Mouse (Mus musculus): Measurements from ENCODE around the gene Pabpn1. TPM values are rescaled to one million over a fixed set of nuclear protein-coding genes. Genes with fewer than 3 reads are reported as not detected.

Gene Pabpn1
- polyA plus RNA-seq, 1 experiment from 2014 or later = 183 TPM

Other genes starting within 250 kb of the Pabpn1 start
- 105 TPM in 2 replicates for gene 1700123O20Rik, start 206.3 kb upstream of the Pabpn1 start, polyA plus RNA-seq (2016; fragmentation: Nextera tagmentation; extraction: Ambion mirVana)
- gene Acin1, start 205.6 kb upstream of the Pabpn1 start, polyA plus RNA-seq (2016; fragmentation: Nextera tagmentation; extraction: Ambion mirVana) = 148 and 175 TPM in 2 replicates
- 0.16 and 0.23 TPM in 2 replicates for gene Gm29776, start 193.7 kb upstream of the Pabpn1 start, polyA plus RNA-seq (2016; fragmentation: Nextera tagmentation; extraction: Ambion mirVana)
- not detected in 2 replicates for gene Cebpe, start 180.3 kb upstream of the Pabpn1 start, polyA plus RNA-seq (2016; fragmentation: Nextera tagmentation; extraction: Ambion mirVana)
- 0.56 and 1.1 TPM in 2 replicates for gene Slc7a8, start 110.6 kb upstream of the Pabpn1 start, polyA plus RNA-seq (2016; fragmentation: Nextera tagmentation; extraction: Ambion mirVana)
- gene Rnf212b, start 78.4 kb upstream of the Pabpn1 start, polyA plus RNA-seq (2016; fragmentation: Nextera tagmentation; extraction: Ambion mirVana) = not detected in 2 replicates
- 14.2 and 15.9 TPM in 2 replicates for gene Homez, start 21.5 kb upstream of the Pabpn1 start, polyA plus RNA-seq (2016; fragmentation: Nextera tagmentation; extraction: Ambion mirVana)
- gene Ppp1r3e, start 14.9 kb upstream of the Pabpn1 start, polyA plus RNA-seq (2016; fragmentation: Nextera tagmentation; extraction: Ambion mirVana) = 0.74 TPM in 1 of 2 replicates, not detected in the other
- gene Bcl2l2, start 9.1 kb upstream of the Pabpn1 start, polyA plus RNA-seq (2016; fragmentation: Nextera tagmentation; extraction: Ambion mirVana) = 2.4 and 3.3 TPM in 2 replicates
- gene Gm20521, start 9.1 kb upstream of the Pabpn1 start, polyA plus RNA-seq (2016; fragmentation: Nextera tagmentation; extraction: Ambion mirVana) = not detected in 2 replicates
- 98.2 and 102 TPM in 2 replicates for gene Slc22a17, start 20.6 kb downstream of the Pabpn1 start, polyA plus RNA-seq (2016; fragmentation: Nextera tagmentation; extraction: Ambion mirVana)
- gene Efs, start 33.6 kb downstream of the Pabpn1 start, polyA plus RNA-seq (2016; fragmentation: Nextera tagmentation; extraction: Ambion mirVana) = 44.5 and 52.7 TPM in 2 replicates
- not detected in 2 replicates for gene Il25, start 40.2 kb downstream of the Pabpn1 start, polyA plus RNA-seq (2016; fragmentation: Nextera tagmentation; extraction: Ambion mirVana)
- gene Cmtm5, start 43.8 kb downstream of the Pabpn1 start, polyA plus RNA-seq (2016; fragmentation: Nextera tagmentation; extraction: Ambion mirVana) = 5.5 and 8.4 TPM in 2 replicates
- gene Myh6, start 74.4 kb downstream of the Pabpn1 start, polyA plus RNA-seq (2016; fragmentation: Nextera tagmentation; extraction: Ambion mirVana) = 1.8 and 3.3 TPM in 2 replicates
- not detected in 2 replicates for gene Gm17428, start 84.4 kb downstream of the Pabpn1 start, polyA plus RNA-seq (2016; fragmentation: Nextera tagmentation; extraction: Ambion mirVana)
- gene Myh7, start 102.1 kb downstream of the Pabpn1 start, polyA plus RNA-seq (2016; fragmentation: Nextera tagmentation; extraction: Ambion mirVana) = 9.3 and 10.5 TPM in 2 replicates
- 84.3 and 85.3 TPM in 2 replicates for gene Ngdn, start 123.0 kb downstream of the Pabpn1 start, polyA plus RNA-seq (2016; fragmentation: Nextera tagmentation; extraction: Ambion mirVana)
- gene Zfhx2, start 199.8 kb downstream of the Pabpn1 start, polyA plus RNA-seq (2016; fragmentation: Nextera tagmentation; extraction: Ambion mirVana) = 6.9 and 7.0 TPM in 2 replicates
- 24.0 and 24.2 TPM in 2 replicates for gene Thtpa, start 202.3 kb downstream of the Pabpn1 start, polyA plus RNA-seq (2016; fragmentation: Nextera tagmentation; extraction: Ambion mirVana)
- 10.7 and 13.7 TPM in 2 replicates for gene Ap1g2, start 214.1 kb downstream of the Pabpn1 start, polyA plus RNA-seq (2016; fragmentation: Nextera tagmentation; extraction: Ambion mirVana)
- gene Jph4, start 224.4 kb downstream of the Pabpn1 start, polyA plus RNA-seq (2016; fragmentation: Nextera tagmentation; extraction: Ambion mirVana) = 0.69 and 0.78 TPM in 2 replicates

All from limb, embryonic 12.5 days (tissue).